Mouse (Mus musculus): ENCODE results near the gene Brd1. TPM values are rescaled to one million over a fixed set of nuclear protein-coding genes. Genes with fewer than 3 reads are reported as not detected.
"Not testable (repeated sequence)": the region's sequence is repeated elsewhere in the genome, so short reads cannot be mapped to it uniquely, and the experiment has no call there.

Brd1 gene
- 20.8 and 21.1 TPM in 2 replicates for polyA plus RNA-seq (2015; fragmentation: Nextera tagmentation; extraction: Ambion mirVana)

- H3K9ac ChIP-seq, result peak within 1 kb of the TSS; percentile 94
- H3K27me3 ChIP-seq (replicated peaks), result no peaks in the 10 kb centered on the region
- peaks cover 34% of the 10 kb centered on the region for H3K4me1 ChIP-seq
- peak within 1 kb of the TSS; percentile 96 for H3K4me3 ChIP-seq
- under 1% methylated on average over 59 of the region's 103 CpGs for WGBS
- H3K36me3 ChIP-seq (replicated peaks), result peaks cover 9% of the 10 kb centered on the region
- H3K27ac ChIP-seq, result peak within 1 kb of the TSS; percentile 88
- ATAC-seq (replicated peaks), result peak; percentile 89
- peak within 1 kb of the TSS; percentile 79 for H3K4me2 ChIP-seq
- no peaks in the 10 kb centered on the region for H3K9me3 ChIP-seq
Measured at GRCm38 (mm10) chr15:88733834-88734571, at the start of gene Brd1. TSS of gene Brd1 (minus strand) at chr15:88734233.

GRCm38 (mm10) chr15:88774630-88775029 is 40.6 kb upstream of the Brd1 start:
- H3K4me3 ChIP-seq; H3K9me3 ChIP-seq; H3K9ac ChIP-seq; H3K27me3 ChIP-seq (replicated peaks); H3K4me1 ChIP-seq; H3K27ac ChIP-seq; H3K4me2 ChIP-seq; ATAC-seq (replicated peaks): not testable (repeated sequence)
- 88% methylated on average over 5 of the region's 5 CpGs for WGBS
- peaks cover 25% of the 10 kb centered on the region for H3K36me3 ChIP-seq (replicated peaks)

GRCm38 (mm10) chr15:88768537-88768936 is 34.5 kb upstream of the Brd1 start:
- Histone ChIP-seq H3K27me3 (replicated peaks) (no peaks in the 10 kb centered on the region), H3K4me1 (no peaks in the 10 kb centered on the region), H3K9ac (no peak overlapping the region), H3K4me3 (no peak overlapping the region), H3K27ac (no peak overlapping the region), H3K36me3 (replicated peaks) (peaks cover 32% of the 10 kb centered on the region), H3K9me3 (no peaks in the 10 kb centered on the region; the same call in 1 of the 2 replicates), H3K4me2 (no peak overlapping the region)
- 86% methylated on average over 1 of the region's 1 CpGs for WGBS
- ATAC-seq (replicated peaks), result no peak

- H3K4me1 ChIP-seq; H3K4me3 ChIP-seq; H3K9me3 ChIP-seq; H3K27me3 ChIP-seq (replicated peaks); H3K9ac ChIP-seq; H3K27ac ChIP-seq; ATAC-seq (replicated peaks); H3K4me2 ChIP-seq: not testable (repeated sequence)
- H3K36me3 ChIP-seq (replicated peaks), result peaks cover 28% of the 10 kb centered on the region
- 100% methylated on average over 2 of the region's 2 CpGs for WGBS
Measured at GRCm38 (mm10) chr15:88766139-88766538, 32.1 kb upstream of the Brd1 start.

- H3K4me3 ChIP-seq, result no peak overlapping the region
- H3K27ac ChIP-seq, result no peak overlapping the region
- H3K4me2 ChIP-seq, result no peak overlapping the region
- H3K9me3 ChIP-seq, result no peaks in the 10 kb centered on the region
- 90% methylated on average over 4 of the region's 4 CpGs for WGBS
- peaks cover 25% of the 10 kb centered on the region; the same call in 1 of the 2 replicates for H3K36me3 ChIP-seq (replicated peaks)
- no peak for ATAC-seq (replicated peaks)
- no peak overlapping the region for H3K9ac ChIP-seq
- H3K4me1 ChIP-seq, result no peaks in the 10 kb centered on the region
- H3K27me3 ChIP-seq (replicated peaks), result no peaks in the 10 kb centered on the region
Measured at GRCm38 (mm10) chr15:88761551-88761950, 27.5 kb upstream of the Brd1 start.

- 95% methylated on average over 3 of the region's 3 CpGs for WGBS
- H3K9me3 ChIP-seq, result no peaks in the 10 kb centered on the region
- no peak overlapping the region for H3K4me2 ChIP-seq
- ATAC-seq (replicated peaks), result no peak
- H3K4me3 ChIP-seq, result no peak overlapping the region
- H3K9ac ChIP-seq, result no peak overlapping the region
- H3K4me1 ChIP-seq, result peaks cover 20% of the 10 kb centered on the region
- H3K27me3 ChIP-seq (replicated peaks), result no peaks in the 10 kb centered on the region
- no peak overlapping the region for H3K27ac ChIP-seq
- peaks cover 22% of the 10 kb centered on the region; the same call in 1 of the 2 replicates for H3K36me3 ChIP-seq (replicated peaks)
Measured at GRCm38 (mm10) chr15:88758061-88758460, 24.0 kb upstream of the Brd1 start.

GRCm38 (mm10) chr15:88755761-88756160 is 21.7 kb upstream of the Brd1 start:
- no peak overlapping the region for H3K27ac ChIP-seq
- no peak for ATAC-seq (replicated peaks)
- WGBS, result 98% methylated on average over 18 of the region's 18 CpGs
- no peak overlapping the region for H3K4me3 ChIP-seq
- H3K4me2 ChIP-seq, result no peak overlapping the region
- no peak overlapping the region for H3K9ac ChIP-seq
- H3K4me1 ChIP-seq, result peaks cover 26% of the 10 kb centered on the region
- no peaks in the 10 kb centered on the region for H3K9me3 ChIP-seq
- H3K36me3 ChIP-seq (replicated peaks), result peaks cover 9% of the 10 kb centered on the region; the same call in 1 of the 2 replicates
- no peaks in the 10 kb centered on the region for H3K27me3 ChIP-seq (replicated peaks)

- H3K27ac ChIP-seq, result no peak overlapping the region
- no peak overlapping the region for H3K4me2 ChIP-seq
- peaks cover 2% of the 10 kb centered on the region; the same call in 1 of the 2 replicates for H3K36me3 ChIP-seq (replicated peaks)
- 93% methylated on average over 2 of the region's 2 CpGs for WGBS
- no peak overlapping the region for H3K4me3 ChIP-seq
- H3K4me1 ChIP-seq, result peaks cover 31% of the 10 kb centered on the region
- H3K9ac ChIP-seq, result no peak overlapping the region
- no peaks in the 10 kb centered on the region for H3K9me3 ChIP-seq
- H3K27me3 ChIP-seq (replicated peaks), result no peaks in the 10 kb centered on the region
- ATAC-seq (replicated peaks), result no peak
Measured at GRCm38 (mm10) chr15:88754896-88755295, 20.9 kb upstream of the Brd1 start.

- peak overlapping the region; percentile 66 for H3K4me2 ChIP-seq
- peak overlapping the region; percentile 80 for H3K9ac ChIP-seq
- peaks cover 31% of the 10 kb centered on the region for H3K4me1 ChIP-seq
- 1% methylated on average over 8 of the region's 8 CpGs for WGBS
- no peaks in the 10 kb centered on the region for H3K27me3 ChIP-seq (replicated peaks)
- H3K4me3 ChIP-seq, result peak overlapping the region; percentile 85
- ATAC-seq (replicated peaks), result no peak
- H3K36me3 ChIP-seq (replicated peaks), result no peaks in the 10 kb centered on the region; the same call in 1 of the 2 replicates
- no peaks in the 10 kb centered on the region for H3K9me3 ChIP-seq
- H3K27ac ChIP-seq, result peak overlapping the region; percentile 91
Measured at GRCm38 (mm10) chr15:88752403-88752733, 18.3 kb upstream of the Brd1 start.

- WGBS, result under 1% methylated on average over 110 of the region's 119 CpGs
- ATAC-seq (replicated peaks), result peak; percentile 75
Measured at GRCm38 (mm10) chr15:88751564-88752402, 17.8 kb upstream of the Brd1 start, which contains the start of gene Zbed4. TSS of gene Zbed4 (plus strand) at chr15:88751660.

GRCm38 (mm10) chr15:88750677-88751563 is 16.9 kb upstream of the Brd1 start:
- Histone ChIP-seq H3K4me2 (peak overlapping the region; percentile 90), H3K36me3 (replicated peaks) (no peaks in the 10 kb centered on the region), H3K9me3 (no peaks in the 10 kb centered on the region), H3K9ac (peak overlapping the region; percentile 64), H3K4me1 (peaks cover 31% of the 10 kb centered on the region), H3K4me3 (peak overlapping the region; percentile 85), H3K27ac (peak overlapping the region; percentile 86), H3K27me3 (replicated peaks) (no peaks in the 10 kb centered on the region)
- 7% methylated on average over 54 of the region's 54 CpGs for WGBS
- peak; percentile 98 for ATAC-seq (replicated peaks)

More at GRCm38 (mm10) chr15:88751564-88752402, 17.8 kb upstream of the Brd1 start, which contains the start of gene Zbed4:
- Histone ChIP-seq H3K9ac (peak within 1 kb of the TSS; percentile 80), H3K4me1 (peaks cover 31% of the 10 kb centered on the region), H3K27ac (peak within 1 kb of the TSS; percentile 91), H3K36me3 (replicated peaks) (no peaks in the 10 kb centered on the region; the same call in 1 of the 2 replicates), H3K4me2 (peak within 1 kb of the TSS; percentile 90), H3K9me3 (no peaks in the 10 kb centered on the region), H3K4me3 (peak within 1 kb of the TSS; percentile 85), H3K27me3 (replicated peaks) (no peaks in the 10 kb centered on the region)

Data from midbrain, embryonic 15.5 days (tissue).